Mouse (Mus musculus) heart, adult 18-20 months (tissue): ENCODE data around the gene Fer1l4. TPM values are rescaled to one million over a fixed set of nuclear protein-coding genes. Genes with fewer than 3 reads are reported as not detected.

ENCODE experiments used
- DNase-seq, 2 experiments: peaks; one replicate each; pipeline ENCODE4 v3.0.0; 2021 to 2022; ENCODE audit warnings: mixed read lengths in 1 of 2
- long read RNA-seq, 2 experiments: library from polyadenylated mRNA; stranded (forward); transcript quantifications; one replicate each; pipeline ENCODE4 v2.0.0; 2021
- total RNA-seq, 2 experiments: library from RNA; stranded (reverse); gene quantifications; 2 replicates each; pipeline ENCODE4 v1.2.3; 2021

Fer1l4 gene
- not detected for total RNA-seq
- long read RNA-seq, experiment 1, result 0 reads
- long read RNA-seq, experiment 2, result 0 reads

- DNase-seq, result no peak
Observed at GRCm38 (mm10) chr2:156052816-156053215, at the start of gene Fer1l4. Fer1l4 (minus strand) TSS chr2:156052947.

- peak in 1 of 2 experiments; percentile 14 for DNase-seq
Observed at GRCm38 (mm10) chr2:156091926-156092325, 39.2 kb upstream of the Fer1l4 start.

- DNase-seq, result no peak
Observed at GRCm38 (mm10) chr2:156089799-156090198, 37.1 kb upstream of the Fer1l4 start.

- DNase-seq, result no peak
Observed at GRCm38 (mm10) chr2:156087391-156088110, 34.8 kb upstream of the Fer1l4 start.

GRCm38 (mm10) chr2:156084541-156084940, 31.8 kb upstream of the Fer1l4 start:
- DNase-seq, result no peak

GRCm38 (mm10) chr2:156080391-156080790, 27.6 kb upstream of the Fer1l4 start:
- no peak for DNase-seq

- peak; percentile 33 to 48 for DNase-seq
Observed at GRCm38 (mm10) chr2:156079674-156080073, 26.9 kb upstream of the Fer1l4 start.

- DNase-seq, result no peak
Observed at GRCm38 (mm10) chr2:156079183-156079560, 26.4 kb upstream of the Fer1l4 start.

GRCm38 (mm10) chr2:156078421-156079182, 25.9 kb upstream of the Fer1l4 start:
- no peak for DNase-seq

- no peak for DNase-seq
Observed at GRCm38 (mm10) chr2:156077461-156077860, 24.7 kb upstream of the Fer1l4 start.

- peak; percentile 34 to 54 for DNase-seq
Observed at GRCm38 (mm10) chr2:156073725-156074124, 21.0 kb upstream of the Fer1l4 start.

- no peak for DNase-seq
Observed at GRCm38 (mm10) chr2:156071236-156071635, 18.5 kb upstream of the Fer1l4 start.

- no peak for DNase-seq
Observed at GRCm38 (mm10) chr2:156067916-156068315, 15.2 kb upstream of the Fer1l4 start.

- no peak for DNase-seq
Observed at GRCm38 (mm10) chr2:156066126-156066525, 13.4 kb upstream of the Fer1l4 start.

GRCm38 (mm10) chr2:156065099-156066041, 12.6 kb upstream of the Fer1l4 start, which contains the start of gene Spag4:
Spag4 (plus strand) TSS chr2:156065175.
- DNase-seq, result peak; percentile 75 to 84

GRCm38 (mm10) chr2:156047929-156048328, 4.8 kb downstream of the Fer1l4 start:
- DNase-seq, result no peak

- DNase-seq, result no peak
Observed at GRCm38 (mm10) chr2:156042903-156043302, 9.8 kb downstream of the Fer1l4 start.

GRCm38 (mm10) chr2:156039390-156039789, 13.4 kb downstream of the Fer1l4 start:
- no peak for DNase-seq

- no peak for DNase-seq
Observed at GRCm38 (mm10) chr2:156025482-156025881, 27.3 kb downstream of the Fer1l4 start.

- DNase-seq, result no peak
Observed at GRCm38 (mm10) chr2:156021765-156022164, 31.0 kb downstream of the Fer1l4 start.

GRCm38 (mm10) chr2:156021219-156021618, 31.5 kb downstream of the Fer1l4 start:
- no peak for DNase-seq

- no peak for DNase-seq
Observed at GRCm38 (mm10) chr2:156018106-156018505, 34.6 kb downstream of the Fer1l4 start.
